Mouse (Mus musculus) embryo, embryonic 9.5 days (tissue): Measurements from ENCODE around the gene Baiap2l2.

Experiments
- DNase-seq: peaks from one replicate; pipeline ENCODE4 v3.0.0-alpha.2; 2017; ENCODE audit errors: extremely low spot score

Gene Baiap2l2

GRCm38 (mm10) chr15:79212750-79213446 lies 72.4 kb downstream of the Baiap2l2 start:
- DNase-seq, result no peak

DNA sequence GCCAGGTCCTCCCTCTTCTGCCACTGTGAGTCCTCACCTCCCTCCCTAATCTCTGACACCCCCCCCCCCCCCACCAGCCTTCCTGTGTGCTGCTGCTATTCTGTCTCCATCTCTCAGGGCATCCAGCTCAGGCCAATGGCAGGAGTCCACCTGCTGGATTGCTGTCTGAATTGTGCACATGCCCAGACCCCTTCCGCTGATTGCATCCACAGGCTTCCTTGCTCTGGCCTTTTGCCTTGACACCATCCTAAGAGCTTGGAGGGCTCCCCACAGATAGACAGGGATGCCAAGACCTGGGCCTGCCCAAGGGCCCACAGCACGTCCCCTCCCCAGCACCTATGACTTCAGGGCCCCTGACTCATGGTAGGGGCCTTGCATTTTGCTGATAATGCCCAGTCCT lies 75.0 kb downstream of the Baiap2l2 start:
- DNase-seq, result no peak

DNA sequence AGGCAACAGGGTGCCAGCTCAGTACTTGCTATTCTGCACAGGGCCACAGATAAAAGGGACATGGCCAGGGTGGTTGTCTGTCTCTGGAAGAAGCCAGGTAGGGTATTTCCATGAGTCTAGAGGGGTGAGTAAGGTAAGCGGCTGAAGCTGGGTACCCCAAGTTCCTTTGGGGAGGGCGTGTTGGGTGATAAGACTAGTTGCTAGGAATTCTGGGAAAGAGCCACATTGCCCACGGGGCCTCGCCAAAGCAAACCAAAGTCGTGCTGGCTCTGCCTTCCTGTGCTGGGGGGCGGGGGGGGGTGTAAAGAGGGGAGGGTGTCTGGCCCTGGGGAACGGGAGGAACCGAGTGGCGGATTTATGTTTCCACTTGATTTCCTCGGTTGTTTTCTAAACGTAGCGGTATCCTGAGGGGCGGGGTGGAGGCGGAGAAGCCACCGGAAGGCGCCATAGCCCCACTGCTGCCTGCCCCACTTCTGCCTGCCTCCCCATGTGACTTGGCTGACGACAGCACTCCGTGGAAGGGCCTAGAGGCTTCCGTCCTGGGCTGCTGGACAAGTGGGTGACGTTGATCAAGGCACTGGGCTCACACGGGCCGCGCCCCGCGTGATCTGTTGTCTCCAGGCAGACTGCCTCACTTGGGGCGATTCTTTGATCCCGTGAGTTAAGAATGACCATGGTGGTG lies 76.4 kb downstream of the Baiap2l2 start:
- no peak for DNase-seq

- no peak for DNase-seq
Measured at GRCm38 (mm10) chr15:79208211-79208610, 77.1 kb downstream of the Baiap2l2 start.
